Mouse (Mus musculus): ENCODE measurements around the gene Sgip1. TPM values are rescaled to one million over a fixed set of nuclear protein-coding genes. Genes with fewer than 3 reads are reported as not detected.

The Sgip1 gene
- total and polyA plus RNA-seq, 3 experiments = 0.92 to 5.6 TPM; not detected in 1

- TF ChIP-seq SMC3 (IDR thresholded peaks at IDR 0.05; ENCODE audit: low read depth, low read length) = no peak
These were observed 146.9 kb downstream of the Sgip1 start (continued) for GRCm38 (mm10) chr4:102887770-102888689.

GRCm38 (mm10) chr4:102895866-102896265, 154.8 kb downstream of the Sgip1 start:
- Histone ChIP-seq H3K4me3 (ENCODE audit: control insufficient read depth in 1 of 2, insufficient read depth in 1 of 2, low read depth in 2 of 2, low read length in 2 of 2) (no peak overlapping the region), H3K4me1 (ENCODE audit: control insufficient read depth in 1 of 2, insufficient read depth in 2 of 2, low read length in 2 of 2) (no peaks in the 10 kb centered on the region), H3K27me3 (ENCODE audit: control insufficient read depth in 1 of 2, insufficient read depth in 2 of 2, low read length in 2 of 2) (no peaks in the 10 kb centered on the region), H3K79me2 (ENCODE audit: control insufficient read depth, insufficient read depth, low read length, poor library complexity) (no peaks in the 10 kb centered on the region), H3K27ac (ENCODE audit: control insufficient read depth, low read depth, low read length) (no peak overlapping the region), H3K9ac (ENCODE audit: control insufficient read depth, low read depth, low read length, poor library complexity, severe bottlenecking) (no peak overlapping the region), H3K36me3 (ENCODE audit: control insufficient read depth in 1 of 2, insufficient read depth in 2 of 2, low read length in 2 of 2) (no peaks in the 10 kb centered on the region), H3K9me3 (replicated peaks; ENCODE audit: insufficient read depth, low read length) (no peaks in the 10 kb centered on the region)
- no peak for TF ChIP-seq UBTF (IDR thresholded peaks at IDR 0.05; ENCODE audit: borderline replicate concordance, insufficient read depth, low read depth, low read length)
- TF ChIP-seq ETS1 (IDR thresholded peaks at IDR 0.05; ENCODE audit: low read depth, low read length) = no peak
- TF ChIP-seq USF2 (IDR thresholded peaks at IDR 0.05; ENCODE audit: borderline replicate concordance in 1 of 2, insufficient read depth in 1 of 2, low read depth in 1 of 2, low read length in 2 of 2) = no peak
- no peak for TF ChIP-seq MAFK (IDR thresholded peaks at IDR 0.05; ENCODE audit: borderline replicate concordance, low read depth, low read length)
- DNase-seq (ENCODE audit: low read depth, low spot score) = no peak

- no peaks in the 10 kb centered on the region for H3K4me1 ChIP-seq (ENCODE audit: control insufficient read depth in 1 of 2, insufficient read depth in 2 of 2, low read length in 2 of 2)
- no peak overlapping the region for H3K27ac ChIP-seq (ENCODE audit: control insufficient read depth, low read depth, low read length)
- no peaks in the 10 kb centered on the region for H3K79me2 ChIP-seq (ENCODE audit: control insufficient read depth, insufficient read depth, low read length, poor library complexity)
- no peaks in the 10 kb centered on the region for H3K36me3 ChIP-seq (ENCODE audit: control insufficient read depth in 1 of 2, insufficient read depth in 2 of 2, low read length in 2 of 2)
- TF ChIP-seq GATA1 (IDR thresholded peaks at IDR 0.05; ENCODE audit: low read depth, low read length) (no peak), ZNF384 (IDR thresholded peaks at IDR 0.05; ENCODE audit: low read depth, low read length) (no peak), POLR2A (IDR thresholded peaks at IDR 0.05; ENCODE audit: control insufficient read depth in 1 of 2, insufficient read depth in 1 of 2, low read depth in 1 of 2, low read length in 2 of 2, poor library complexity in 1 of 2) (no peak), BHLHE40 (IDR thresholded peaks at IDR 0.05; ENCODE audit: borderline replicate concordance, low read depth, low read length) (no peak), ELF1 (IDR thresholded peaks at IDR 0.05; ENCODE audit: low read depth, low read length) (no peak), SMC3 (IDR thresholded peaks at IDR 0.05; ENCODE audit: low read depth, low read length) (no peak), MAX (IDR thresholded peaks at IDR 0.05; ENCODE audit: low read length) (no peak), TCF12 (IDR thresholded peaks at IDR 0.05; ENCODE audit: low read depth, low read length) (no peak), MAZ (IDR thresholded peaks at IDR 0.05; ENCODE audit: low read depth, low read length) (no peak), CHD1 (IDR thresholded peaks at IDR 0.05; ENCODE audit: low read depth, low read length) (no peak), NRF1 (IDR thresholded peaks at IDR 0.05; ENCODE audit: insufficient read depth, low read depth, low read length, poor library complexity, severe bottlenecking) (no peak), ZMIZ1 (IDR thresholded peaks at IDR 0.05; ENCODE audit: low read depth, low read length) (no peak), TBP (IDR thresholded peaks at IDR 0.05; ENCODE audit: low read depth, low read length) (no peak), CHD2 (IDR thresholded peaks at IDR 0.05; ENCODE audit: low read length) (no peak), TAL1 (IDR thresholded peaks at IDR 0.05; ENCODE audit: low read length) (no peak), ZC3H11A (IDR thresholded peaks at IDR 0.05; ENCODE audit: low read depth, low read length) (no peak), MYC (IDR thresholded peaks at IDR 0.05; ENCODE audit: low read depth, low read length) (no peak), MEF2A (IDR thresholded peaks at IDR 0.05; ENCODE audit: extremely low read depth, insufficient replicate concordance, low read depth, low read length, poor library complexity, severe bottlenecking) (no peak)
- H3K9me3 ChIP-seq (replicated peaks; ENCODE audit: insufficient read depth, low read length) = no peaks in the 10 kb centered on the region
- no peak for DNase-seq (ENCODE audit: low read depth, low spot score)
- no peak overlapping the region for H3K4me3 ChIP-seq (ENCODE audit: control insufficient read depth in 1 of 2, insufficient read depth in 1 of 2, low read depth in 2 of 2, low read length in 2 of 2)
- H3K27me3 ChIP-seq (ENCODE audit: control insufficient read depth in 1 of 2, insufficient read depth in 2 of 2, low read length in 2 of 2) = no peaks in the 10 kb centered on the region
- no peak overlapping the region for H3K9ac ChIP-seq (ENCODE audit: control insufficient read depth, low read depth, low read length, poor library complexity, severe bottlenecking)
These were observed 157.9 kb downstream of the Sgip1 start for GRCm38 (mm10) chr4:102898987-102899386.
